Mouse (Mus musculus) embryonic facial prominence, embryonic 11.5 days (tissue): ENCODE results near the gene Gm20388. TPM values are rescaled to one million over a fixed set of nuclear protein-coding genes. Genes with fewer than 3 reads are reported as not detected.
"Not testable (repeated sequence)": the region's sequence is repeated elsewhere in the genome, so short reads cannot be mapped to it uniquely, and the experiment has no call there.

Source experiments
- ATAC-seq: fragments of 200-750 bp; cut with Nextera tagmentation; replicated peaks from 2 replicates; pipeline ENCODE4 v1.8.0; 2017; ENCODE audit warnings: low read depth; ENCODE audit not compliant: insufficient number of reproducible peaks, low FRiP score, low TSS enrichment
- DNase-seq: peaks from one replicate; pipeline ENCODE4 v3.0.0-alpha.2; 2015; ENCODE audit warnings: low spot score
- H3K27ac ChIP-seq: fragments of 300-500 bp; sonication (generic); replicated peaks from 2 replicates; pipeline ENCODE4 v1.5.1; 2014; ENCODE audit warnings: mild to moderate bottlenecking, low read depth, low read length, control low read depth
- H3K27me3 ChIP-seq: fragments of 300-500 bp; sonication (generic); 2 replicates; pipeline ENCODE4 v1.6.1; 2014; ENCODE audit warnings: mild to moderate bottlenecking, low read length, moderate library complexity, mixed read lengths; ENCODE audit not compliant: control insufficient read depth, insufficient read depth
- H3K36me3 ChIP-seq: fragments of 300-500 bp; sonication (generic); replicated peaks from 2 replicates; pipeline ENCODE4 v1.6.1; 2014; ENCODE audit warnings: low read depth, mild to moderate bottlenecking, low read length, moderate library complexity, mixed read lengths; ENCODE audit not compliant: control insufficient read depth, insufficient read depth
- H3K4me1 ChIP-seq: fragments of 300-500 bp; sonication (generic); 2 replicates; pipeline ENCODE4 v1.6.1; 2014; ENCODE audit warnings: low read length, mixed read lengths; ENCODE audit not compliant: control insufficient read depth, insufficient read depth
- H3K4me2 ChIP-seq: fragments of 300-500 bp; sonication (generic); 2 replicates; pipeline ENCODE4 v1.6.1; 2014; ENCODE audit warnings: low read depth, mild to moderate bottlenecking, control low read depth, low read length, moderate library complexity
- H3K4me3 ChIP-seq: fragments of 300-500 bp; sonication (generic); 2 replicates; pipeline ENCODE4 v1.5.1; 2014; ENCODE audit warnings: low read depth, low read length, control low read depth
- H3K9ac ChIP-seq: fragments of 300-500 bp; sonication (generic); replicated peaks from 2 replicates; pipeline ENCODE4 v1.6.1; 2014; ENCODE audit warnings: mild to moderate bottlenecking, control low read depth, low read length
- H3K9me3 ChIP-seq: fragments of 300-500 bp; sonication (generic); replicated peaks from 2 replicates; pipeline ENCODE4 v1.6.1; 2016; ENCODE audit warnings: mild to moderate bottlenecking, low read length, inconsistent platforms, mixed read lengths; ENCODE audit not compliant: control insufficient read depth
- WGBS: fragments of 180-500 bp; shearing (Covaris S2); extraction: QIAGEN DNeasy Blood & Tissue Kit; methylation state at CpG from one replicate; pipeline ENCODE4 v1.1.7; 2014; 5-methylcytosine and 5-hydroxymethylcytosine counted together
- polyA plus RNA-seq: library from polyadenylated mRNA; unstranded; fragments of >200 nt; fragmentation: Nextera tagmentation; extraction: Ambion mirVana; gene quantifications from 2 replicates; pipeline ENCODE4 v1.2.1, GENCODE M21; 2014

The Gm20388 gene
- polyA plus RNA-seq, 1 experiment from 2014 or later: 3.1 TPM

DNA sequence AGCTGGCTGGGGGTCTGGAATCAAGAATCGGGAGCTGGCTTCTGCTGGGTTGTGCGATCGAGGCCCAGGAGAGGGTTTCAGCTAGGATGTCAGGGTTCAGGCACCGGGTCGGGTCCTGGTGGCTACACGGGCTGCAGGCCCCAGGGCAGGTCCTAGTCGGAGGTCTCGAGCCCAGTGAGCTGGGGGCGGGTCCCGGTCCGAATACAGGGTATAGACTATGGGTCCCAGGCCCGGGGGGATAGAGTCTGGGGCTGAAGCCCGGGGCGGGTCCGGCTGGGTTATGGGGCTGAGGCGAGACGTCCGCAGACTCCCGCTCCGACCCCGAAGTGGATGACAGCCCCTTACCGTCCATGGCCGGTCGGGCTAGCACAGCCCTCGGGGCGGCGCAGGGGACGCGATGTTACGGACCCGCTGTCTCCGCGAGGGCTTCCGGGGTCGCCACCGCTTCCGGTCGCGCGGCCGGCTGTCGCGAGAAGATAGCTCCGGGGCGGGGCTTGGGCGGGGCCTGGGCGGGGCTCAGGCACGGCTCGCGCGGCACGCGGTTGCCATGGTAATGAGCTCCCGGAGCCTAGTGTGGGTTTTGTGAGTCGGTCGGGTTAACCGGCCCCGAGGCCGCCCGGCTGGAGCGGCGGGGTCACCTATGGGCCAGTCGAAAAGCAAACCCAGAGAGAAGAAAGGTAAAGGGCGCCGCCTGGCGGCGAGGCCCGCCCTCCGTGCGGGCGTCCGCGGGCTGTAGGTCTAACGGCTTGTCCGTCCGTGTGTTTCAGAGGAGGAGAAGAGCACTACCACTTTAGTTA, 3301.9 kb downstream of the Gm20388 start, which contains the start of the genes Chmp1a and Spata33:
Gene Chmp1a, minus strand, starts transcription at position 443 of the 797 bp plus-strand sequence.
Gene Spata33, plus strand, starts transcription at position 512 of the 797 bp plus-strand sequence.
- WGBS: under 1% methylated on average over 72 of the region's 76 CpGs
- ATAC-seq (peak; percentile 89), DNase-seq (peak; percentile 96)
- Histone ChIP-seq H3K9ac (peak within 1 kb of the TSS; percentile 90), H3K4me2 (peak within 1 kb of the TSS; percentile 74), H3K4me1 (no peaks in the 10 kb centered on the region), H3K9me3 (no peaks in the 10 kb centered on the region), H3K27me3 (no peaks in the 10 kb centered on the region), H3K4me3 (peak within 1 kb of the TSS; percentile 93), H3K27ac (no peak within 1 kb of the TSS), H3K36me3 (peaks cover 2% of the 10 kb centered on the region)

DNA sequence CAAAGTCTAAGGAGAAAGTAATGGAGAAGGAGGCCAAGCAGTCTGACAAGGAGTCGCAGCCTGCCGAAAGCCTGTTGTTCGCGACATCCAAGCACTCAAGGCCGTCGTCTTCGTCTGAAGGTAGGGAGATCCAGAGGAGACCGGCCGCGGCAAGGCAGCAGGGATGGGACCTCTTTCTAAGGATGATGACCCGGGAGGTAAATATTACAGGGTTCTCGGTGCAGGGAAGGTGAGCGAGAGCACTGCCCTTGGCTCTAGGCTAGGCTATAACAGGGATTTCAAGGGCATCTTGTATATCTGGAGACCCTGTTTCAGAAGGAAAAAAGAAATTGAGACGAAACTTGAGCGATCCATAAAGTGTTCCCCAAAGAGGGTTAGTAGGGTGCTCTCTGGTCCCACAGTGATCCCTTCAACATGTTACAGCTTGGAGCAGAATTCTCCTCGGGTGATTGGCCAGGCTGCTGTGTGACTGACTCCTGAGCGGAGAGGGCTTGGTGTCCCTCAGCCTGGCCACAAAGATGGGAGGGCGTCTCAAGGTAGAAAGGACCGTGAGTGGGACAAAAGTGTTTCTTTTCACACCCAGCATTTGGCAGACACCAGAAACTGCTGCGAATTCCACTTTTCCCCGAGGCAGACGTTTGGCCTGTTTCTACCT, 3302.6 kb downstream of the Gm20388 start:
- no peak for ATAC-seq
- H3K36me3 ChIP-seq: peaks cover 2% of the 10 kb centered on the region; the same call in 1 of the 2 replicates
- WGBS: 21% methylated on average over 22 of the region's 22 CpGs
- no peaks in the 10 kb centered on the region for H3K4me1 ChIP-seq
- H3K9me3 ChIP-seq: no peaks in the 10 kb centered on the region
- H3K27ac ChIP-seq: no peak overlapping the region
- H3K4me3 ChIP-seq: peak overlapping the region; percentile 93
- H3K27me3 ChIP-seq: no peaks in the 10 kb centered on the region
- peak overlapping the region; percentile 27 for H3K9ac ChIP-seq
- H3K4me2 ChIP-seq: peak overlapping the region; percentile 74
- no peak for DNase-seq

DNA sequence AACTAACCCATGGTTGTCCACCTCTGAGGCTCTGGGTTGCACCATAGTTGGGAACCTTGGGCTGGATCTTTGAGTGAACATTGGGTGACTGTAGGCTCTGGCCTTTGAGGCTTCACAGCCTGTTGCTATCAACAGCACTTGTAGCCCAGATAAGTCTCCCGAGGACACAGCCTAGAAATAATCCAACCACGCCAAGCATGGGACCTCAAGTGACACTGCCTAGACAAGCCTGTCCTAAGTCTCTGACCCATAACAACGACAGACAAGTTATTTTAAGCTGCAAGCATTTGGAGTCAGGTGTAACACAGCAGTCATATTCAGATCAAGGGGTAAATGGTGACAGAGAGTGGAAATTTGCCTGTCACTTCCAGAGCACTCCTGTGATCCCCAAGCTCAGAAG, 3304.8 kb downstream of the Gm20388 start:
- no peak for ATAC-seq
- Histone ChIP-seq H3K9ac (no peak overlapping the region), H3K27ac (no peak overlapping the region), H3K9me3 (no peaks in the 10 kb centered on the region), H3K4me2 (no peak overlapping the region), H3K36me3 (no peaks in the 10 kb centered on the region), H3K4me1 (no peaks in the 10 kb centered on the region), H3K4me3 (no peak overlapping the region), H3K27me3 (no peaks in the 10 kb centered on the region)
- WGBS: 66% methylated on average over 3 of the region's 3 CpGs
- DNase-seq: no peak

DNA sequence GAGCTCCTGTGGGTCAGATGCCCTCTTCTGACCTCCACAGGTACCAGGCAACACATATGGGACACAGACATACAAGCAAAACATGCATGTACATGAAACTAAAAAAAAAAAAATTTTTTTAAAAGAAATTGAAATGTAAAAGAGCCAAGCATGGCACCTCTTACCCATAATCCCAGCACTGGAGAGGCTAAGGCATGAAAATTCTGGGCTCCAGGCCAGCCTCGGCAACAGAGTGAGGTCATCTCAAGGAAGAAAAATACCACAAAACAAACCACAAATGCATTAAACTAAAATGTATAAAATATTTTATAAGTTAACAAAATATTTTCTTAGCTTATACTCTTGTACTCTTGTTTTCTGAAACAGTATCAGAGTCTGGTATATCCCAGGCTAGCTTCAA, 3310.3 kb downstream of the Gm20388 start:
- DNase-seq (no peak), ATAC-seq (no peak)
- H3K4me2 ChIP-seq: no peak overlapping the region
- no peaks in the 10 kb centered on the region for H3K9me3 ChIP-seq
- 97% methylated on average over 1 of the region's 1 CpGs for WGBS
- H3K4me1 ChIP-seq: no peaks in the 10 kb centered on the region
- no peaks in the 10 kb centered on the region for H3K27me3 ChIP-seq
- no peak overlapping the region for H3K27ac ChIP-seq
- H3K9ac ChIP-seq: no peak overlapping the region
- no peak overlapping the region for H3K4me3 ChIP-seq
- no peaks in the 10 kb centered on the region for H3K36me3 ChIP-seq

DNA sequence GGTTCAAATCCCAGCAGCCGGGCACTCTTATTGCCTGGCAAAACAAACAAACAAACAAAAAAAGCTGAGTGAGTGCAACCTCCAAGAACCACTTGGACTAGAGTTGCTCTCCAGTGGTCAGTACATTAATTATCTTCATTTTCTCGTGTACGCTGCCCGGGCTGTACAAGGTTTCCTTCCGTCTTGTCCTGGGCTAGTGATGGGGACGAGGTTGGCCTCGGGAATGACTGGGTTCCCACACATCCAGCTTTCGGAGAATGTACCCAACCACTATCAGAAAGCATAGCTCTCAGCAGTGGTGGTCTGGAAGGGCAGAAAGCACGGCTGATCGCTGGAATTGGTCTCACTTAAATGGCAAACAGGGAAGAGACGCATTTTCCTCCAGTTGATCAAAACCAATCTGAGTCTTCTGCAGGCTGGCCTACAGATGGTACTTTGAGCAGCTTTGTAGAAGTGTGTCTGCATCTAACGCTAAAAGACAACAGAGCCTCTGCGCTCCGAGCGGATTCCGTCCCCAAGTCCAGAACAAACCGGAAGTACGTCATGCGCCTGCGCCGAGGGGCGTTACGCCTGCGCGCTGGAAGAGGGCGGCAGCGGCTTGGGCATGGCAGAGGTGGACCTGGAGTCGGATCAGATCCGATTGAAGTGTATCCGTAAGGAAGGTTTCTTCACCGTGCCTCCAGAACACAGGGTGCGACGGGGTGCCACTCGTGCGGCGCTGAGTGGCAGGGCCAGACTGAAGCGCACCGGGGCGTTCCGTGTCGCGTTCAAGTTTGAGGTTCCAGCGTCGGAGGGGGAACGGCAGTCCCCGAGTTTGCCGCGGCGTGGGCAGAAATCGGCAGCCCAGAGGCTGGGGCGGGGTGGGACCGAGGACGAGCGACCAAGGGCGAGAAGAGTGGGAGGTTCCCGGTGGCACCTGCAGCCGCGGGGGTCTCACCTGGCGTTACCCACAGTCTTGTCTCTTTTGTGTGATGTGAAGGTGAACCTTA, 3313.9 kb downstream of the Gm20388 start, which contains the start of gene Cdk10:
Gene Cdk10, plus strand, starts transcription at position 565 of the 989 bp plus-strand sequence.
- H3K4me1 ChIP-seq: no peaks in the 10 kb centered on the region
- WGBS: 3% methylated on average over 59 of the region's 59 CpGs

DNA sequence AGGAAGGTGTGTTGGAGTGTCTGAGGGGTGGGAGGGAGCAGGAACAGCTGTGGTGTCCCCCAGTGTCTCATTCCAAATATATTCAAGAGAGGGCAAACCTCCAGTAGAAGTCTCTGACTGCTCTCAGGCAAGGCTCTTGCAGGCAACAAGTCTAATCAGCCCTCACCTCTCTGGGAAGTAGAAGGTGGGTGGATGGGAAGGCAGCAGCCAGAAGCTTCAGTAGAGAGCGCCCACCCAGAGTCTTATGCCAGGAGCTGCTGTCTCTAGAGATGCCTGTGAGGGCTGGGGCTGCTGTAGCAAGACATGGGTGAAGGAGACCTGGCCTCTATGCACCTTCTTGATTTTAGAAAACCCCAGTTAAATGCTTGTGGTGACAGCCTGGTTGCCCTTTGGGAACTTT, 3317.8 kb downstream of the Gm20388 start:
- no peak for ATAC-seq

More for the DNA sequence above, 3313.9 kb downstream of the Gm20388 start, which contains the start of gene Cdk10:
- H3K36me3 ChIP-seq: no peaks in the 10 kb centered on the region
- ATAC-seq (peak; percentile 82), DNase-seq (peak; percentile 97)
- H3K9me3 ChIP-seq: no peaks in the 10 kb centered on the region
- H3K27me3 ChIP-seq: no peaks in the 10 kb centered on the region
- peak within 1 kb of the TSS; percentile 92 for H3K4me2 ChIP-seq
- H3K9ac ChIP-seq: peak within 1 kb of the TSS; percentile 89
- peak within 1 kb of the TSS; percentile 67; the same call in 1 of the 2 replicates for H3K27ac ChIP-seq
- H3K4me3 ChIP-seq: peak within 1 kb of the TSS; percentile 90

DNA sequence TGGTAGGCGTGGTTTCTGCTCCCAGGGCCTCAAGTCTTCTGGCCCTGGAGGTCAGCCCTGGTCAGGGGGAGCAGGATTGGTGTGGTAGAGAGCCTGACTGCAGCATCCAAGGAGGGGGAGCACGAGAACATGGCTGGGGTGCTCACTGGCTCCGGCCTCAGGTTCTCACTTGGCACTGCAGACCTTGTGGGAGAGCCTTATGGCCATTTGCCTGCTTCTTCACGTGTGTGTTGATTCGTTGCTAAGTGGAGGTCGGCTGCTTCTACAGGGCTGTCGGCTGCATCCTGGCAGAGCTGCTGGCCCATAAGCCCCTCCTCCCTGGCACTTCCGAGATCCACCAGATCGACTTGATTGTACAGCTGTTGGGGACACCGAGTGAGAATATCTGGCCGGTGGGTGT, 3319.7 kb downstream of the Gm20388 start:
- not testable (repeated sequence) for H3K27ac ChIP-seq, ATAC-seq, H3K9me3 ChIP-seq, H3K4me1 ChIP-seq, H3K4me2 ChIP-seq, H3K4me3 ChIP-seq, H3K36me3 ChIP-seq, DNase-seq, H3K27me3 ChIP-seq, H3K9ac ChIP-seq
- 90% methylated on average over 9 of the region's 11 CpGs for WGBS

More for the DNA sequence above, 3317.8 kb downstream of the Gm20388 start:
- no peak overlapping the region for H3K4me2 ChIP-seq
- no peaks in the 10 kb centered on the region for H3K4me1 ChIP-seq
- H3K4me3 ChIP-seq: no peak overlapping the region
- H3K9ac ChIP-seq: no peak overlapping the region
- H3K27ac ChIP-seq: no peak overlapping the region
- WGBS: 95% methylated on average over 1 of the region's 1 CpGs
- no peak for DNase-seq
- H3K9me3 ChIP-seq: no peaks in the 10 kb centered on the region
- no peaks in the 10 kb centered on the region for H3K36me3 ChIP-seq
- no peaks in the 10 kb centered on the region for H3K27me3 ChIP-seq
